Mouse (Mus musculus): Measurements from ENCODE around the gene Hbs1l. TPM values are rescaled to one million over a fixed set of nuclear protein-coding genes. Genes with fewer than 3 reads are reported as not detected.

The Hbs1l gene
- polyA plus RNA-seq, 1 experiment from 2014 or later: 67.1 TPM

DNA sequence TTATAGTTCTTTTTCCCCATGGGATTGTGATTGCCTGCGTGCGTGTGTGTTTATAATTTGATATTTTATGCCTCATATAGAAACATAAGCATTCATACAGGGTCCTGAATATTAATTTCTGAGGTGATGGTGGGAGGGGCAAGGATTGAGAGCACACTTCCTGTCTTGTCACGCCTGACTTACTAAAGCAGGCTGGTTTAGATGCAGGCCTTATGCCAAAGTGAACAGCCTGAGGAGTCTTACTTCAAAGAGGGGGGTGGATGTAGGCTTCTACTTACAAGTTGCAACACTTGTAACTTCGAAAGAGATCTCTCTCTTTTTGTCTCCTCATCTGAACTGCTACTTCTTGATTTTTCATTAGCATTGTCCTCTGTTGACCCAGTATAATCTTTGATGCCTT lies 18.0 kb downstream of the Hbs1l start:
- no peak for ATAC-seq (ENCODE audit: insufficient number of reproducible peaks, insufficient read depth, low FRiP score, low read depth)
- Histone ChIP-seq H3K9me3 (ENCODE audit: control insufficient read depth, low read length) (no peaks in the 10 kb centered on the region), H3K27ac (replicated peaks in 1 of 2; ENCODE audit: control insufficient read depth in 1 of 2, insufficient read depth in 1 of 2, low read depth in 2 of 2, low read length in 2 of 2) (no peak overlapping the region), H3K27me3 (ENCODE audit: control insufficient read depth, insufficient read depth, low read length) (no peaks in the 10 kb centered on the region), H3K9ac (ENCODE audit: low read length) (no peak overlapping the region), H3K4me1 (ENCODE audit: control insufficient read depth in 2 of 2, insufficient read depth in 2 of 2, low read length in 2 of 2) (no peaks in the 10 kb centered on the region), H3K4me3 (ENCODE audit: control insufficient read depth in 1 of 2, insufficient read depth in 1 of 2, low read depth in 1 of 2, low read length in 2 of 2) (no peak overlapping the region), H3K4me2 (ENCODE audit: low read length) (no peak overlapping the region), H3K36me3 (ENCODE audit: control insufficient read depth, insufficient read depth, low read length) (peaks cover 29% of the 10 kb centered on the region)
- 86% methylated on average over 4 of the region's 4 CpGs for WGBS

DNA sequence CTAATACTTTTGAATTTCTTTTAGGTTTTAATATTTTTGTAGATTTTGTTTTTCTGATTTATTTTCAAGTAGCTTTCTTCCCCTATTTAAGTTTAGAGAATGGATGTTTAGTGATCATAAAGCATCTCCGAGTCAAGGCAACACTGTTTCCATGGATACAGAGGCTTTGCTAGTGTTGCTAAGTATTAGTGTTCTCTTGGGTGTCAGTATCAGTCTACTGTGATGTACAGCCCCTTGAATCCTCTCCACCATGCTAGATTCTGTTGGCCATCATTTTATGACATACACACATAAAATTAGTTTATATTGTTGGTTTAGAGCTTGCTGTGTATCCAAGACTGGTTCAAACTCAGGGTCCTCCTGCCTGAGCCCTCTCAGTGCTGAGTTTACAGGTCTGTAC lies 20.3 kb downstream of the Hbs1l start:
- 92% methylated on average over 1 of the region's 1 CpGs for WGBS
- H3K27me3 ChIP-seq (ENCODE audit: control insufficient read depth, insufficient read depth, low read length): no peaks in the 10 kb centered on the region
- H3K36me3 ChIP-seq (ENCODE audit: control insufficient read depth, insufficient read depth, low read length): peaks cover 32% of the 10 kb centered on the region
- ATAC-seq (ENCODE audit: insufficient number of reproducible peaks, insufficient read depth, low FRiP score, low read depth): no peak
- no peaks in the 10 kb centered on the region for H3K9me3 ChIP-seq (ENCODE audit: control insufficient read depth, low read length)
- H3K4me2 ChIP-seq (ENCODE audit: low read length): no peak overlapping the region
- no peaks in the 10 kb centered on the region for H3K4me1 ChIP-seq (ENCODE audit: control insufficient read depth in 2 of 2, insufficient read depth in 2 of 2, low read length in 2 of 2)
- H3K27ac ChIP-seq (replicated peaks in 1 of 2; ENCODE audit: control insufficient read depth in 1 of 2, insufficient read depth in 1 of 2, low read depth in 2 of 2, low read length in 2 of 2): no peak overlapping the region
- H3K9ac ChIP-seq (ENCODE audit: low read length): no peak overlapping the region
- H3K4me3 ChIP-seq (ENCODE audit: control insufficient read depth in 1 of 2, insufficient read depth in 1 of 2, low read depth in 1 of 2, low read length in 2 of 2): no peak overlapping the region

DNA sequence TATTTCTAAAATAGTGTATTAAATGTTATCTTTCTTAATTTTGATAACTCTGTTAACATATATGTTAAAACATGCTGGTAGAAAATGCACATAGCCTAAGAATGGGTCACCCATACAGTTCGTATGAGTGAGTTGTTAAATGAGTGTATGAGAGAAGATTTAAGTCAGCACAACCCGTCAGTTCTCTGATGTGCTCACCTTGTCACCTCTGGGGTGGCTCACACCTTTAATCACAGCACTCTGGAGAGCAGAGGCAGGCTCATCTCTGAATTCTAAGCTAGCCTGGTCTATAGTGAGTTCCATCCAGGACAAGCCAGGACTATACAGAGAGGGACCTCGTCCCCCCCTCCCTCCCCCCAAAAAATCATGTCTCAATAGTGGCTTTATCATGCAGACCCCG lies 22.5 kb downstream of the Hbs1l start:
- 90% methylated on average over 4 of the region's 4 CpGs for WGBS

DNA sequence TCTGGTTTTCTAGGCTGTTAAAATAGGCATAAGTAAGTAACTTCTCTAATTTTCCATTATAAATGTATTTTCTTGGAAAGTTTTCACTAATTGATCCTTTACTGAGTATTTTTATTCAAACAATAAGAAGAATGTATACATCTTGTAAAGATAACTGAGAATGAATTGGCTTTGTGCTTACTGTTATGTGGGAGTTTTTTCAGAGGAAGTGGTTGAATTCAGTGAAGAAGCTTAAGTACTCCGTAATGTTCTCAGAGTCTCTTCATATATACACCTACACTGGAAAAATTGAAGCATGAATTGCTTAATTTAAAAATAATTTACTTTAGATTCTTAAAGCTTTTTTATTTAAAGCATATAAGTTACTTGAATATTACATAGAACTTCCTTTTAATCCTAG lies 23.2 kb downstream of the Hbs1l start:
- Histone ChIP-seq H3K4me3 (ENCODE audit: control insufficient read depth in 1 of 2, insufficient read depth in 1 of 2, low read depth in 1 of 2, low read length in 2 of 2) (no peak overlapping the region), H3K27me3 (ENCODE audit: control insufficient read depth, insufficient read depth, low read length) (no peaks in the 10 kb centered on the region), H3K9me3 (ENCODE audit: control insufficient read depth, low read length) (no peaks in the 10 kb centered on the region), H3K4me1 (ENCODE audit: control insufficient read depth in 2 of 2, insufficient read depth in 2 of 2, low read length in 2 of 2) (no peaks in the 10 kb centered on the region), H3K27ac (replicated peaks in 1 of 2; ENCODE audit: control insufficient read depth in 1 of 2, insufficient read depth in 1 of 2, low read depth in 2 of 2, low read length in 2 of 2) (no peak overlapping the region), H3K4me2 (ENCODE audit: low read length) (no peak overlapping the region), H3K9ac (ENCODE audit: low read length) (no peak overlapping the region), H3K36me3 (ENCODE audit: control insufficient read depth, insufficient read depth, low read length) (peaks cover 33% of the 10 kb centered on the region)
- no peak for ATAC-seq (ENCODE audit: insufficient number of reproducible peaks, insufficient read depth, low FRiP score, low read depth)
- 88% methylated on average over 1 of the region's 1 CpGs for WGBS

More for the DNA sequence above, 22.5 kb downstream of the Hbs1l start:
- Histone ChIP-seq H3K9me3 (ENCODE audit: control insufficient read depth, low read length) (no peaks in the 10 kb centered on the region), H3K27ac (replicated peaks in 1 of 2; ENCODE audit: control insufficient read depth in 1 of 2, insufficient read depth in 1 of 2, low read depth in 2 of 2, low read length in 2 of 2) (no peak overlapping the region), H3K4me1 (ENCODE audit: control insufficient read depth in 2 of 2, insufficient read depth in 2 of 2, low read length in 2 of 2) (no peaks in the 10 kb centered on the region), H3K4me2 (ENCODE audit: low read length) (no peak overlapping the region), H3K4me3 (ENCODE audit: control insufficient read depth in 1 of 2, insufficient read depth in 1 of 2, low read depth in 1 of 2, low read length in 2 of 2) (no peak overlapping the region), H3K9ac (ENCODE audit: low read length) (no peak overlapping the region), H3K27me3 (ENCODE audit: control insufficient read depth, insufficient read depth, low read length) (no peaks in the 10 kb centered on the region), H3K36me3 (ENCODE audit: control insufficient read depth, insufficient read depth, low read length) (peaks cover 37% of the 10 kb centered on the region)
- ATAC-seq (ENCODE audit: insufficient number of reproducible peaks, insufficient read depth, low FRiP score, low read depth): no peak

DNA sequence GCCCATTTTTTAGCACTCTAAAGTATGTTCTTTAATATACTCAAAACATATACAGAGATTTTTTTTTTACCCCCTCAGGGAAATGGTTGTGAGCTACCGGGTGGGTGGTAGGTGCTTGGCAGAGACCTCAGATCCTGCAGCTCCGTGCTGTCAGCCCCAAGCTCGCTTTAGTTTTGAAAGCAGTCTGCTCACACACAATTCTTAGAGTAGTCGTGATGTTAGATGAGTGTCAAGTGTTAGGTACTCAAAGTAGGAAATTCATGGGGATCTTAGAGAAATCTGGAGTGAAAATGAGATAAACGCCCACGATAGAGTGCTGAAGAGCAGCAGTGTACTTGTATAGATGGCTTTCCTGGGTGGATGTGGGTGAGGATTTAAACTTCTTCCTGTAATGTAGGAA lies 24.8 kb downstream of the Hbs1l start:
- H3K4me3 ChIP-seq (ENCODE audit: control insufficient read depth in 1 of 2, insufficient read depth in 1 of 2, low read depth in 1 of 2, low read length in 2 of 2): no peak overlapping the region
- no peak overlapping the region for H3K4me2 ChIP-seq (ENCODE audit: low read length)
- 90% methylated on average over 6 of the region's 6 CpGs for WGBS
- ATAC-seq (ENCODE audit: insufficient number of reproducible peaks, insufficient read depth, low FRiP score, low read depth): no peak
- no peaks in the 10 kb centered on the region for H3K9me3 ChIP-seq (ENCODE audit: control insufficient read depth, low read length)
- no peaks in the 10 kb centered on the region for H3K27me3 ChIP-seq (ENCODE audit: control insufficient read depth, insufficient read depth, low read length)
- no peaks in the 10 kb centered on the region for H3K4me1 ChIP-seq (ENCODE audit: control insufficient read depth in 2 of 2, insufficient read depth in 2 of 2, low read length in 2 of 2)
- peaks cover 27% of the 10 kb centered on the region for H3K36me3 ChIP-seq (ENCODE audit: control insufficient read depth, insufficient read depth, low read length)
- no peak overlapping the region for H3K27ac ChIP-seq (replicated peaks in 1 of 2; ENCODE audit: control insufficient read depth in 1 of 2, insufficient read depth in 1 of 2, low read depth in 2 of 2, low read length in 2 of 2)
- H3K9ac ChIP-seq (ENCODE audit: low read length): no peak overlapping the region

DNA sequence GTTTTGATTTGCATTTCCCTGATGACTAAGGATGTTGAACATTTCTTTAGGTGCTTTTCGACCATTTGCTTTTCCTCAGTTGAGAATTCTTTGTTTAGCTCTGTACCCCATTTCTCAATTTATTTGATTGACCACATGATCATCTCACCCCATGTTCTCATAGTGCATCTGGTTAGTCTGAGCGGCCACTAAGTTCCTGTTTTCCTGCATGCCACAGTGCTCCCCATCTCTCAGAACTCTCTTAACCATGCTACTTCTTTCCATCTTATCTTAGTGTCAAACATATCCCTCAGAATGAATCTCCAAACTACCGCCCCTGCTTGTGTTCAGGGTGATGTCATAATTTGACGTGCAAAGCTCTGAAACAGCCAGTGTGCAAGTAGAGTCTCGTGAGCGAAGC lies 30.6 kb downstream of the Hbs1l start:
- Histone ChIP-seq H3K4me3 (ENCODE audit: control insufficient read depth in 1 of 2, insufficient read depth in 1 of 2, low read depth in 1 of 2, low read length in 2 of 2) (no peak overlapping the region), H3K27ac (replicated peaks in 1 of 2; ENCODE audit: control insufficient read depth in 1 of 2, insufficient read depth in 1 of 2, low read depth in 2 of 2, low read length in 2 of 2) (no peak overlapping the region), H3K27me3 (ENCODE audit: control insufficient read depth, insufficient read depth, low read length) (no peaks in the 10 kb centered on the region), H3K9ac (ENCODE audit: low read length) (no peak overlapping the region), H3K4me1 (ENCODE audit: control insufficient read depth in 2 of 2, insufficient read depth in 2 of 2, low read length in 2 of 2) (peaks cover 0 to 12% of the 10 kb centered on the region in 2 experiments; a peak in 2 of 4 replicates), H3K36me3 (ENCODE audit: control insufficient read depth, insufficient read depth, low read length) (peaks cover 9% of the 10 kb centered on the region), H3K4me2 (ENCODE audit: low read length) (no peak overlapping the region), H3K9me3 (ENCODE audit: control insufficient read depth, low read length) (no peaks in the 10 kb centered on the region)
- 87% methylated on average over 6 of the region's 6 CpGs for WGBS
- no peak for ATAC-seq (ENCODE audit: insufficient number of reproducible peaks, insufficient read depth, low FRiP score, low read depth)

DNA sequence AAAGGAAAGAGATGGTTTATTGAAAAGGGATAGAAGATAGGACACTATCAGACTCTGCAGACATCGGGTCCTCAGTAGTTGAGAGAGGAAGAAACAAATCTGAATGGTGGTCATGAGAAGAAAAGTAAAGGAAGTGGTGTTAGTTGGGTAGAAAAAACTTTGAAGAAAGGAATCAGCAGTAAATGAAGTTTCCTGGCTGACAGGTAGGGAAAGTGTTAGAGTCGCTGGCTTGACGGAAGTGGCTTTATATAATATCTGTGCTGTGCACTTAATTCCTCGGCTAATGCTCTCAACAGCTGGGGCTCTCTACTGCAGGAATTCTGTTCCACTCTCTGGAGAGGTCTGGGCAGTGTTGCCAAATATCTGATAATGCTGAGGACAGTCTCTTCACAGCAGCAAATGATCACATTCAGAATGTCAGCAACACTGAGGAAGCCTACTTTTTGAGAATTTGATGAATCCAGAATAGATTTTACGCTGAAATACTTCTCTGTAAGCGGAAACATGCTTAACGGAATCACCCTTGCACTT lies 31.9 kb downstream of the Hbs1l start:
- H3K4me2 ChIP-seq (ENCODE audit: low read length): peak overlapping the region; percentile 31
- WGBS: 36% methylated on average over 7 of the region's 7 CpGs
- H3K4me3 ChIP-seq (ENCODE audit: control insufficient read depth in 1 of 2, insufficient read depth in 1 of 2, low read depth in 1 of 2, low read length in 2 of 2): no peak overlapping the region
- peaks cover 0 to 12% of the 10 kb centered on the region in 2 experiments; a peak in 2 of 4 replicates for H3K4me1 ChIP-seq (ENCODE audit: control insufficient read depth in 2 of 2, insufficient read depth in 2 of 2, low read length in 2 of 2)
- peaks cover 8% of the 10 kb centered on the region; the same call in 1 of the 2 replicates for H3K36me3 ChIP-seq (ENCODE audit: control insufficient read depth, insufficient read depth, low read length)
- peak overlapping the region; percentile 14 to 39; a peak in 2 of 4 replicates for H3K27ac ChIP-seq (replicated peaks in 1 of 2; ENCODE audit: control insufficient read depth in 1 of 2, insufficient read depth in 1 of 2, low read depth in 2 of 2, low read length in 2 of 2)
- H3K27me3 ChIP-seq (ENCODE audit: control insufficient read depth, insufficient read depth, low read length): no peaks in the 10 kb centered on the region
- no peaks in the 10 kb centered on the region for H3K9me3 ChIP-seq (ENCODE audit: control insufficient read depth, low read length)
- ATAC-seq (ENCODE audit: insufficient number of reproducible peaks, insufficient read depth, low FRiP score, low read depth): no peak
- no peak overlapping the region for H3K9ac ChIP-seq (ENCODE audit: low read length)
